Mouse (Mus musculus): ENCODE data around the gene Uchl4. TPM values are rescaled to one million over a fixed set of nuclear protein-coding genes. Genes with fewer than 3 reads are reported as not detected.

Gene Uchl4
- polyA plus RNA-seq, 1 experiment from 2014 or later = 2.9 TPM

GRCm38 (mm10) chr9:64232257-64232957 lies 2.6 kb upstream of the Uchl4 start:
- H3K4me3 ChIP-seq = no peak overlapping the region
- no peaks in the 10 kb centered on the region for H3K27me3 ChIP-seq
- 52% methylated on average over 9 of the region's 9 CpGs for WGBS
- no peaks in the 10 kb centered on the region for H3K9me3 ChIP-seq
- H3K4me2 ChIP-seq = no peak overlapping the region
- H3K36me3 ChIP-seq = no peaks in the 10 kb centered on the region
- H3K4me1 ChIP-seq (replicated peaks) = peaks cover 56% of the 10 kb centered on the region
- no peak overlapping the region; the same call in 1 of the 2 replicates for H3K27ac ChIP-seq (replicated peaks)
- 0 out of 2 replicates have a peak overlapping the region, but pooled peaks have one; percentile 26 for H3K9ac ChIP-seq
- no peak for ATAC-seq (ENCODE audit: low read depth)

- ATAC-seq (ENCODE audit: low read depth) = no peak
- Histone ChIP-seq H3K36me3 (no peaks in the 10 kb centered on the region), H3K27ac (replicated peaks) (peak overlapping the region; percentile 34; the same call in 1 of the 2 replicates), H3K9me3 (no peaks in the 10 kb centered on the region), H3K27me3 (no peaks in the 10 kb centered on the region), H3K9ac (no peak overlapping the region), H3K4me1 (replicated peaks) (peaks cover 56% of the 10 kb centered on the region), H3K4me3 (no peak overlapping the region), H3K4me2 (no peak overlapping the region)
- WGBS = 31% methylated on average over 5 of the region's 5 CpGs
Observed at GRCm38 (mm10) chr9:64233656-64234055, 1.3 kb upstream of the Uchl4 start.

DNA sequence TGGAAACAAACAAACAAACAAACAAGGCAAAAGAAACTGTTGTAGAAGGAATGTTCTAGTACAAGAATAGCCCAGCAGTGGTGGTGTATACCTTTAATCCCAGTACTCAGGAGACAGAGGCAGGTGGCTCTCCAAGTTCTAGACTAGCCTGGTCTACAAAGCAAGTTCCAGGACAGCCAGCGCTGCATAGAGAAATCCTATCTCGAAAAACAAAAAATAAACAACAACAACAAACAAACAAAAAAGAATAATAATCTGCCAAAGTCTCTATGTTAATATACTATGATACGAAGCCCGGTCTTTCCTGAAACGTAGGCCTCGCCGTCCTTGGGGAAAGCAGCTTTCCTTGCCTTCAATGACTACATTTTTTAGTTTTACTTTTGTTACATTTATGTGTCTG lies 1.1 kb downstream of the Uchl4 start:
- H3K4me2 ChIP-seq = no peak overlapping the region
- no peaks in the 10 kb centered on the region for H3K9me3 ChIP-seq
- H3K4me1 ChIP-seq (replicated peaks) = peaks cover 46% of the 10 kb centered on the region
- no peaks in the 10 kb centered on the region for H3K27me3 ChIP-seq
- H3K36me3 ChIP-seq = no peaks in the 10 kb centered on the region
- 95% methylated on average over 7 of the region's 7 CpGs for WGBS
- no peak overlapping the region for H3K4me3 ChIP-seq
- no peak overlapping the region for H3K27ac ChIP-seq (replicated peaks)
- H3K9ac ChIP-seq = no peak overlapping the region
- ATAC-seq (ENCODE audit: low read depth) = no peak

- Histone ChIP-seq H3K9me3 (no peaks in the 10 kb centered on the region), H3K4me1 (replicated peaks) (peaks cover 12% of the 10 kb centered on the region), H3K9ac (no peak overlapping the region), H3K4me3 (no peak overlapping the region), H3K36me3 (no peaks in the 10 kb centered on the region), H3K27me3 (no peaks in the 10 kb centered on the region), H3K4me2 (no peak overlapping the region), H3K27ac (replicated peaks) (no peak overlapping the region)
- ATAC-seq (ENCODE audit: low read depth) = no peak
- WGBS = 52% methylated on average over 2 of the region's 2 CpGs
Observed at GRCm38 (mm10) chr9:64240116-64240515, 5.1 kb downstream of the Uchl4 start.

GRCm38 (mm10) chr9:64240681-64241080 lies 5.7 kb downstream of the Uchl4 start:
- Histone ChIP-seq H3K4me1 (replicated peaks) (peaks cover 12% of the 10 kb centered on the region), H3K4me3 (no peak overlapping the region), H3K4me2 (no peak overlapping the region), H3K9me3 (no peaks in the 10 kb centered on the region), H3K9ac (no peak overlapping the region), H3K27ac (replicated peaks) (no peak overlapping the region), H3K36me3 (no peaks in the 10 kb centered on the region), H3K27me3 (no peaks in the 10 kb centered on the region)
- no peak for ATAC-seq (ENCODE audit: low read depth)
- WGBS = 49% methylated on average over 8 of the region's 8 CpGs

GRCm38 (mm10) chr9:64242381-64242831 lies 7.4 kb downstream of the Uchl4 start:
- no peaks in the 10 kb centered on the region for H3K9me3 ChIP-seq
- no peak overlapping the region for H3K4me2 ChIP-seq
- no peaks in the 10 kb centered on the region for H3K27me3 ChIP-seq
- no peak overlapping the region for H3K27ac ChIP-seq (replicated peaks)
- no peak for ATAC-seq (ENCODE audit: low read depth)
- no peak overlapping the region for H3K4me3 ChIP-seq
- H3K36me3 ChIP-seq = no peaks in the 10 kb centered on the region
- no peak overlapping the region for H3K9ac ChIP-seq
- 81% methylated on average over 6 of the region's 6 CpGs for WGBS
- H3K4me1 ChIP-seq (replicated peaks) = peaks cover 12% of the 10 kb centered on the region

- no peak overlapping the region for H3K4me2 ChIP-seq
- H3K9ac ChIP-seq = no peak overlapping the region
- ATAC-seq (ENCODE audit: low read depth) = no peak
- 89% methylated on average over 1 of the region's 1 CpGs for WGBS
- H3K4me1 ChIP-seq (replicated peaks) = peaks cover 35% of the 10 kb centered on the region
- no peak overlapping the region for H3K27ac ChIP-seq (replicated peaks)
- H3K27me3 ChIP-seq = no peaks in the 10 kb centered on the region
- no peaks in the 10 kb centered on the region for H3K9me3 ChIP-seq
- no peaks in the 10 kb centered on the region for H3K36me3 ChIP-seq
- H3K4me3 ChIP-seq = no peak overlapping the region
Observed at GRCm38 (mm10) chr9:64249371-64249770, 14.4 kb downstream of the Uchl4 start.

DNA sequence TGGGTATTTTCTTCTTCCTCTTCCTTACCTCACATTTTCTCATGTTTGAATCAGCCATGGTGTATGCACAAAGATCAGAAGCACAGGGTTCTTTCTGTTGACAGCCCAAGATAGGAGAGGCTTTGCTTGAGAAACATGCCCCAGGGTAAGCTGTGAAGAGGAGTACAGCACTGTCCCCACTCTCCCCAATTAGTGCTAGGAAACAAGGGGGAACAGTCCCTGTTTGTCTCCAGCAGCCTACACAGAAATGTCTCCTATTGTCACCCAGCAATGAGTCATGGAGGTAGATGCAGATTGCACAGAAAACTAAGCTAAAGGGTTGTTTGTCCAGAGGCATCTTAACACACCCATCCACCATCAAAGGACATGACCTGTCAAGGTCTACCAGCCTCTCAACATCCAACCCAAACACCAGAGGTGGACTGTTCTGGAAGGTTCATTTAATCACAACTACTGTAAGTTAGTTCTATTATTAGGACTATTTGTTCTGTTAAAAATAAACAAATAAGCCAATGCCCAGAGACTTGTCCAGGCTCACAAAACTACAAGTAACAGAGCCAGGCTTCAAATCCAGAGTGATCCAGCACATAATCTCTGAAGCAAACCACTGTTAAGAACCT lies 15.2 kb downstream of the Uchl4 start:
- H3K27me3 ChIP-seq = no peaks in the 10 kb centered on the region
- H3K4me3 ChIP-seq = no peak overlapping the region
- no peak overlapping the region for H3K4me2 ChIP-seq
- peaks cover 35% of the 10 kb centered on the region for H3K4me1 ChIP-seq (replicated peaks)
- ATAC-seq (ENCODE audit: low read depth) = no peak
- H3K36me3 ChIP-seq = no peaks in the 10 kb centered on the region
- no peak overlapping the region for H3K27ac ChIP-seq (replicated peaks)
- peak overlapping the region; percentile 31; the same call in 1 of the 2 replicates for H3K9ac ChIP-seq
- no peaks in the 10 kb centered on the region for H3K9me3 ChIP-seq

- H3K27ac ChIP-seq (replicated peaks) = peak overlapping the region; percentile 91
- H3K27me3 ChIP-seq = no peaks in the 10 kb centered on the region
- peaks cover 35% of the 10 kb centered on the region for H3K4me1 ChIP-seq (replicated peaks)
- peak overlapping the region; percentile 91 for H3K4me3 ChIP-seq
- H3K9ac ChIP-seq = peak overlapping the region; percentile 89
- ATAC-seq (ENCODE audit: low read depth) = peak; percentile 5; the same call in 1 of the 2 replicates
- H3K9me3 ChIP-seq = no peaks in the 10 kb centered on the region
- 0% methylated on average over 16 of the region's 16 CpGs for WGBS
- peak overlapping the region; percentile 92 for H3K4me2 ChIP-seq
- no peaks in the 10 kb centered on the region for H3K36me3 ChIP-seq
Observed at GRCm38 (mm10) chr9:64252591-64253020, 17.6 kb downstream of the Uchl4 start.

GRCm38 (mm10) chr9:64253021-64253904 lies 18.3 kb downstream of the Uchl4 start, which contains the start of gene Map2k1:
Gene Map2k1, minus strand, starts transcription at chr9:64253631.
- no peaks in the 10 kb centered on the region for H3K9me3 ChIP-seq
- peak within 1 kb of the TSS; percentile 92 for H3K4me2 ChIP-seq
- H3K4me1 ChIP-seq (replicated peaks) = peaks cover 35% of the 10 kb centered on the region
- peak; percentile 97 for ATAC-seq (ENCODE audit: low read depth)
- H3K4me3 ChIP-seq = peak within 1 kb of the TSS; percentile 91
- H3K36me3 ChIP-seq = no peaks in the 10 kb centered on the region
- under 1% methylated on average over 89 of the region's 89 CpGs for WGBS
- H3K27ac ChIP-seq (replicated peaks) = peak within 1 kb of the TSS; percentile 91
- no peaks in the 10 kb centered on the region for H3K27me3 ChIP-seq
- peak within 1 kb of the TSS; percentile 89 for H3K9ac ChIP-seq

DNA sequence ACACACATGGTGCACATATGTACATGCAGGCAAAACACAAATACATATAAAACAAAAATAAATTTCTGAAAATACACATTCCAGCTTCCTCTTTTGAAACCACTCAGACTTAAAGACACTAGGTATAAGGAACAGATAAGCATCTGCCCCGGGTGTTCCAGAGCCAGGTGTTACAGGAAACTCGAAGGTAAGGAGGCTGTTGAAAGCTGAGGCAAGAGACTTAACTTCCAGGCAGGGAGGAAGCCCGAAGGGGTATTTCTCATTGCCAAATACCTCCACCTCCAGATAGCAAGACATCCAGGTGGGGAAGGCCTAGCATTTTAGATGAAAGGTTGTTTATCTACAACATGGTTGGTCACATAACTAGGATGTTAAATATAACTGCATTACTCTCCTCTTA lies 20.4 kb downstream of the Uchl4 start:
- Histone ChIP-seq H3K36me3 (no peaks in the 10 kb centered on the region), H3K27ac (replicated peaks) (no peak overlapping the region), H3K4me2 (no peak overlapping the region), H3K4me1 (replicated peaks) (peaks cover 29% of the 10 kb centered on the region), H3K4me3 (no peak overlapping the region), H3K9me3 (no peaks in the 10 kb centered on the region), H3K27me3 (no peaks in the 10 kb centered on the region), H3K9ac (no peak overlapping the region)
- WGBS = 80% methylated on average over 3 of the region's 3 CpGs
- ATAC-seq (ENCODE audit: low read depth) = no peak

- WGBS = 90% methylated on average over 3 of the region's 3 CpGs
- H3K4me2 ChIP-seq = no peak overlapping the region
Observed at GRCm38 (mm10) chr9:64256204-64256603, 21.2 kb downstream of the Uchl4 start.

More at GRCm38 (mm10) chr9:64256204-64256603, 21.2 kb downstream of the Uchl4 start:
- Histone ChIP-seq H3K9ac (no peak overlapping the region), H3K36me3 (no peaks in the 10 kb centered on the region), H3K4me1 (replicated peaks) (peaks cover 21% of the 10 kb centered on the region), H3K27me3 (no peaks in the 10 kb centered on the region), H3K4me3 (no peak overlapping the region), H3K27ac (replicated peaks) (no peak overlapping the region), H3K9me3 (no peaks in the 10 kb centered on the region)
- ATAC-seq (ENCODE audit: low read depth) = no peak

All from neural tube, embryonic 13.5 days (tissue).